Mouse (Mus musculus) heart, adult 2 months (tissue): Measurements from ENCODE around the gene Caprin2. TPM values are rescaled to one million over a fixed set of nuclear protein-coding genes. Genes with fewer than 3 reads are reported as not detected.
"Not testable (repeated sequence)": the region's sequence is repeated elsewhere in the genome, so short reads cannot be mapped to it uniquely, and the experiment has no call there.

Experiments used
- DNase-seq, 2 experiments: peaks; one replicate each; pipeline ENCODE4 v3.0.0; 2021
- H3K27ac ChIP-seq: fragments of 200-600 bp; 2 replicates; pipeline ENCODE4 v1.8.1; 2022
- H3K27me3 ChIP-seq: fragments of 200-500 bp; 2 replicates; pipeline ENCODE4 v1.6.1; 2012; ENCODE audit warnings: mild to moderate bottlenecking, low read length, inconsistent platforms, mixed read lengths; ENCODE audit not compliant: control insufficient read depth, insufficient read depth
- H3K36me3 ChIP-seq: fragments of 200-500 bp; 2 replicates; pipeline ENCODE4 v1.6.1; 2012; ENCODE audit warnings: low read length, inconsistent platforms; ENCODE audit not compliant: control insufficient read depth, insufficient read depth
- H3K4me1 ChIP-seq: fragments of 200-500 bp; 2 replicates; pipeline ENCODE4 v1.6.1; 2011; ENCODE audit warnings: low read length; ENCODE audit not compliant: control insufficient read depth, insufficient read depth
- H3K4me3 ChIP-seq: fragments of 200-600 bp; 2 replicates; pipeline ENCODE4 v1.8.1; 2022
- H3K79me2 ChIP-seq: fragments of 200-500 bp; replicated peaks from 2 replicates; pipeline ENCODE4 v1.6.1; 2012; ENCODE audit warnings: mild to moderate bottlenecking, inconsistent platforms, low read length, moderate library complexity, mixed read lengths; ENCODE audit not compliant: control insufficient read depth, insufficient read depth
- H3K9ac ChIP-seq: fragments of 200-500 bp; 2 replicates; pipeline ENCODE4 v1.6.1; 2012; ENCODE audit warnings: low read depth, mild to moderate bottlenecking, control low read depth, inconsistent platforms, low read length, mixed read lengths
- CTCF ChIP-seq: fragments of 200-600 bp; IDR thresholded peaks from 2 replicates; pipeline ENCODE4 v1.8.1; 2022; ENCODE audit warnings: antibody characterized with exemption, mild to moderate bottlenecking, moderate library complexity
- EP300 ChIP-seq: fragments of 200-500 bp; IDR thresholded peaks from 2 replicates; pipeline ENCODE4 v1.6.1; 2011; ENCODE audit warnings: low read depth, low read length, control low read depth; ENCODE audit not compliant: insufficient read depth
- POLR2A ChIP-seq: fragments of 200-500 bp; IDR thresholded peaks from 2 replicates; pipeline ENCODE4 v1.6.1; 2011; ENCODE audit warnings: mild to moderate bottlenecking, low read depth, low read length, control low read depth; ENCODE audit not compliant: insufficient read depth
- WGBS: fragments of 180-500 bp; shearing (Covaris S2); methylation state at CpG from one replicate; pipeline ENCODE4 v1.1.7; 2018; 5-methylcytosine and 5-hydroxymethylcytosine counted together
- intact Hi-C: fragments of 180-260 bp; cut with DNase I; formaldehyde crosslinking; loops from one replicate; pipeline ENCODE4 v1.15.1; 2025
- polyA plus RNA-seq: library from polyadenylated mRNA; depleted of rRNA; stranded (reverse); fragments of >200 nt; gene quantifications from 2 replicates; pipeline ENCODE4 v1.2.3, GENCODE M21; 2012
- total RNA-seq, 2 experiments: library from RNA; stranded (reverse); gene quantifications; 2 replicates each; pipeline ENCODE4 v1.2.3; 2021

Caprin2 gene
- total and polyA plus RNA-seq, 3 experiments = 4.0 to 4.2 (median 4.1) TPM

DNA sequence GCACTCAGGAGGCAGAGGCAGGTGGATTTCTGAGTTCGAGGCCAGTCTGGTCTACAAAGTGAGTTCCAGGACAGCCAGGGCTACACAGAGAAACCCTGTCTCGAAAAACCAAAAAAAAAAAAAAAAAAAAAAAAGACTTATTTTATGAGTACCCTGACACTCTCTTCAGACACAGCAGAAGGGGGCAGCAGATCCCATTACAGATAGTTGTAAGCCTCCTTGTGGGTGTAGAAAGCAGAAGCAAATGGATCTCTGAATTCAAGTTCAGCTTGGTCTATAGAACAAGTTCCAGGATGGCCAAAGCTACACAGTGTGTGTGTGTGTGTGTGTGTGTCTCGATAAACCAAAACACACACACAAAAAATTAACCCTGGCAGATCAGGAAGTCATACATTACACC is 44.3 kb upstream of the Caprin2 start:
- H3K4me1 ChIP-seq, DNase-seq, H3K36me3 ChIP-seq, H3K27me3 ChIP-seq, H3K9ac ChIP-seq, H3K27ac ChIP-seq, H3K4me3 ChIP-seq, H3K79me2 ChIP-seq: not testable (repeated sequence)
- intact Hi-C loops = loop anchor here (10.0 kb wide), 1 partner anchor 374 kb away; no protein-coding TSS in a partner anchor
- TF ChIP-seq CTCF = 0 out of 2 replicates have a peak, but pooled peaks have one; percentile 6
- WGBS = 77% methylated on average over 2 of the region's 3 CpGs

DNA sequence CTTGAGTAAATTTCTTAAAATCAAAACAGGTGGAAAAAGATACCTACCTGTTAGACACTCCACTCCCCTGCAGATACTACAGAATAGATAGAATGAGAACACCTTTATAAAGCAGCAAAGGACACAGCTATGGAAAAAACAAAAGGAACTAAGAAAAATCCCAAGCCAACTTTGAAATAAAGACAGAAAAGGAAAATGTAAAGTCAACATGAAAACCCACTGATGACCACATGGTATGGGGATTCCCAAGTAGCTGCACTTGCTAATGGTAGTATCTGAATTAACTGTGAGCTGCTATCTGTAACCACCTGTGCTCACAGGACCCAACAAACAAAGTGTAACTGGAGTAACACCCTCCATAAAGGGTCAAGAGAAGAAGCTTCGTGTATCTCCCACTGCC is 41.7 kb upstream of the Caprin2 start:
- no peak for DNase-seq
- H3K27me3 ChIP-seq = no peaks in the 10 kb centered on the region
- TF ChIP-seq EP300 = no peak
- TF ChIP-seq CTCF = no peak
- no peak for TF ChIP-seq POLR2A
- intact Hi-C loops = no loop called here
- H3K4me1 ChIP-seq = no peaks in the 10 kb centered on the region; the same call in 1 of the 2 replicates
- no peak overlapping the region for H3K4me3 ChIP-seq
- 65% methylated on average over 1 of the region's 1 CpGs for whole genome bisulfite sequencing
- H3K79me2 ChIP-seq = no peaks in the 10 kb centered on the region
- no peaks in the 10 kb centered on the region for H3K36me3 ChIP-seq
- H3K9ac ChIP-seq = no peak overlapping the region
- no peak overlapping the region for H3K27ac ChIP-seq

DNA sequence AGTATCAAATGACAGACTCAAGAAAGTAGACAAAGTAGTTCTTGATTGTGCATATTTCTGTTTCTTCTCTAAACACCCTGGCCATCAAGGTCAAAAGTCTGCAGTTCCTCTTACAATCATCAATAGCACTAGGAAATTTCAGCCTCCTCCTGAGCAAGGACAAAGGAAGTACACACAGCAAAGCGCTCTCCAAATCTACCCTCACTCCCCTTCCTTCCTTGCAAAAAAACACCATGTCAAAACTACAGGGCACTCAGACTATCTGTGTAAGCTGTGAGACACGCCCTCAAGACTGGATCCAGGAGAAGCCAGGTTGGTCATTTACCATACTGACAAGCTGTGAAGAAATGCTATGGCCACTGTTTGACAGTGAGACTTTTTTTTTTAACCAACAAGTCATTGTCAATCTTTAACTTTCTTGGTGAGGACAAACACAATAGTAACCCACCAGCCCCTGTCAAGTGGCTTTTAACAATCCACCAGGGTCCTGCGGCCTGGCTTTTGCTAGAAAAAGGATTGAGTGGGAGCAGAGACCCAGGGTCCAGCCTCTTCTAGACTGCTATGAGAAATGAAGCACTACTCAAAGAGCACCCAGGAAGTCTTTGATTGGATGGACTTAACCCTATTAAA is 39.0 kb upstream of the Caprin2 start:
- Histone ChIP-seq H3K4me3 (no peak overlapping the region), H3K27ac (no peak overlapping the region), H3K79me2 (no peaks in the 10 kb centered on the region), H3K27me3 (no peaks in the 10 kb centered on the region), H3K4me1 (no peaks in the 10 kb centered on the region; the same call in 1 of the 2 replicates), H3K9ac (no peak overlapping the region), H3K36me3 (no peaks in the 10 kb centered on the region)
- TF ChIP-seq CTCF = no peak
- TF ChIP-seq EP300 = no peak
- no peak for DNase-seq
- intact Hi-C loops = no loop called here
- 63% methylated on average over 3 of the region's 3 CpGs for WGBS

DNA sequence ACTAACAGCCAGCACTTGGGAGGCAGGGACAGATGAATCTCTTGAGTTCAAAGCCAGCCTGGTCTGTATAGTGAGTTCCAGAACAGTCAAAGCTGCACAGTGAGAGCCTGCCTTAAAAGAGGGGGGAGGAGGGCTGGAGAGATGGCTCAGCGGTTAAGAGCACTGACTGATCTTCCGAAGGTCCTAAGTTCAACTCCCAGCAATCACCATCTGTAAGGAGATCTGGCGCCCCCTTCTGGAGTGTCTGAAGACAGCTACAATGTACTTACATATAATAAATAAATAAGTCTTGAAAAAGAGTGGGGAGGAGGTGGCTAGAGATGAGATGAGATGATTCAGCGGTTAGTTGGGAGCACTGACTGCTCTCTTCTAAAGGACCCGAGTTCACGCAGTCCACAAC is 35.2 kb upstream of the Caprin2 start:
- H3K79me2 ChIP-seq = no peaks in the 10 kb centered on the region
- no peaks in the 10 kb centered on the region; the same call in 1 of the 2 replicates for H3K4me1 ChIP-seq
- 84% methylated on average over 6 of the region's 6 CpGs for WGBS
- no peak overlapping the region for H3K9ac ChIP-seq
- DNase-seq = no peak
- TF ChIP-seq POLR2A = no peak
- peak; percentile 40 for TF ChIP-seq CTCF
- no peaks in the 10 kb centered on the region for H3K27me3 ChIP-seq
- no peaks in the 10 kb centered on the region for H3K36me3 ChIP-seq
- H3K4me3 ChIP-seq = no peak overlapping the region
- intact Hi-C loops = no loop called here
- H3K27ac ChIP-seq = no peak overlapping the region

DNA sequence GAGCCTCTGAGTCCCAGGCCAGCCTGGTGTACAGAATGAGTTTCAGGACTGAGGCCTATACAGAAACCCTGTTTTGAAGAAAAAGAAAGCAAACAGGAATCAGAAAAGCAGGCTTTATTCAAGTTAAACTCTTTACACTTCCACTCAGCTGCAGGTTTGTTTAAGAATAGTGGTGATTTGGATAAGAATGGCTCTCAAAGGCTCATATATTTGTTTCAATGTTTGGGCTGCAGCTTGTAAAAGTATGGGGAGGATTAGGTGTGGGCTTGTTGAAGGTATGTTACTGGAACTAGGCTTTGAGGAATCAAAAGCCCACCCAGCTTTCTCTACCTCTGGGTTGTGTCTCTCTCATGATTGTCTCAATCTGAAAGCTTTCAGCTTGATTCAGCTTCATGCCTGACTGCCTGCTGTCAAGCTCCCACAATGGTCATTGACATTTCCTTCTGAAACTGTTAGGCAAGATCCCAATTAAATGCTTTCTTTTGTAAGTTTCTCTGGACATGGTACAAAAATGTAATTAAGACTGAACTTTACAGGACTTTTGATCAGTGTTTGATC is 22.9 kb upstream of the Caprin2 start:
- intact Hi-C loops = loop anchor here (5.0 kb wide), 1 partner anchor 702 kb away; no protein-coding TSS in a partner anchor
- H3K27me3 ChIP-seq = no peaks in the 10 kb centered on the region
- no peak overlapping the region for H3K4me3 ChIP-seq
- no peaks in the 10 kb centered on the region for H3K36me3 ChIP-seq
- no peaks in the 10 kb centered on the region for H3K79me2 ChIP-seq
- TF ChIP-seq CTCF (no peak), EP300 (no peak), POLR2A (no peak)
- no peaks in the 10 kb centered on the region for H3K4me1 ChIP-seq
- no peak overlapping the region for H3K27ac ChIP-seq
- H3K9ac ChIP-seq = no peak overlapping the region
- DNase-seq = no peak

DNA sequence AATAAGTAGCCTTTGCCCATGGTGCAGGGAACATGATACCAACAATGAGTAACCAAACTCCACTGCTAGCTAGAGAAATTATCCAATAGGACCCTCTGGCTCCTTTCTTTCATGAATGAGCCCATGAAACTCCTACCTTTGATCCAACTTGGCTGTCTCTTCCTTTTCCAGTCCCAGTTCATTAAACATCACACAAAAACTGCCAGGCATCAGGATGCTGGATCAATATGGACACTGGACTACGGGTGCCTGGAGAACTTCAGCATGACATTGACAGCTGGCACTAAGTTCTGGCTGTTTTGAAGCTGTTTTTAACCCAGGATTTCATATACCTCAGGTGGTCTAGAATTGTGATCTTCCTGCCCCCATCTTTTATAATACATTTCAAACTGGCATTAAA is 21.6 kb upstream of the Caprin2 start:
- DNase-seq = no peak
- Histone ChIP-seq H3K27me3 (no peaks in the 10 kb centered on the region), H3K79me2 (no peaks in the 10 kb centered on the region), H3K36me3 (no peaks in the 10 kb centered on the region), H3K27ac (no peak overlapping the region), H3K4me1 (no peaks in the 10 kb centered on the region), H3K9ac (no peak overlapping the region), H3K4me3 (no peak overlapping the region)
- 68% methylated on average over 1 of the region's 1 CpGs for WGBS
- intact Hi-C loops = loop anchor here (5.0 kb wide), 1 partner anchor 700 kb away; no protein-coding TSS in a partner anchor
- no peak for TF ChIP-seq POLR2A
- no peak for TF ChIP-seq EP300
- TF ChIP-seq CTCF = no peak
